Mouse (Mus musculus) layer of hippocampus, adult 9-11 months (tissue): ENCODE results near the gene Zfp341.

Experiments
- DNase-seq: peaks from one replicate; pipeline ENCODE4 v3.0.0; 2022

Zfp341 gene

DNA sequence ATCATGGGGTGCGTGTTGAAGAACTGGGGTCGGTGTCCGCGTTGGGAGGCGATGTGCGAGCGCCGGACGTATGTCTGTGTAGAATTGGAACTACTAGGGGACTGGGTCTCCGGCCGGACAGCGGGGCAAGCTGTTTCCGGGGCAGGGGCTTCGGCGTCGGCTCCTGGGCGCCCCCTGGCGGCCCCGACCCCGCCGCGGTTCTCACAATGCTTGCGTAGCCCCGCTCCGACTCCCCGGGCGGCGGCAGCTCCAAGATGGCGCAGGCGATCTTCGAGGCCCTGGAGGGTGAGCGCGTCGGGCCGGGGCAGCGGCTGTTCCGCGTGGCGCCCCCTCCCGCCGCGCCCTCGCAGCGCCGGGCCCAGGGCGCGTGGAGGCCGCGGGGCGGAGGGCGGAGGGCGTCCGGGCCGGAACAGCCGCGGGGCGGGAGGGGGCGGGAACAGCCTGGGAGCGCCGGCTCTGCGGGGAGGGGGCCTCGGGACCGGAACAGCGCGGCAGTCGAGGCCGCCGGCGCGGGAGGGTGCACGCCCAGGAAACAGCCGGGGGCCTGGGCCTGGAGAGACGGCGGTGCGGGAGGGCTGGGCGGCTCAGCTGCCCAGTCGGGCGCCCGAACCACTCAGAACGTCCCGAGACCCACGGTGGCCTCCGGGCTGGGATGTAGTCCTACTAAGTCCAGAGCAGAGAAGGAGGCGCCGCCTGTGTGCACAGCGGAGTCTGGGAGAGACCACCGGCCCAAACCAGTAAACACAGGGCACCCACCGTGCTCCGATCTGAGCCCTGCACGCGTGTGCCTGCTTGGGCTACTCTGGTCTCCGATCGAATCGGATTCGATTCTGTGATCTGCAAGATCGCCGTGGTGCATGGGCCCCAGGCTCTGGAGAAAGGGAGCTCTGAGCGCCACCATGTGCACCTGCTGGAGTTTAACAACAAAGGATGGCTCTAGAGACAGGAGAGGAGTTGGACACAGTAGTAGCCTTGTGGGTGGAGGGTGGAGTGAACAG lies at the start of gene Zfp341, which contains the start of gene 4930519P11Rik:
Gene Zfp341 (plus strand): TSS at position 180 of the 998 bp plus-strand sequence.
Gene 4930519P11Rik (minus strand): TSS at position 320 of the 998 bp plus-strand sequence.
- peak; percentile 90 for DNase-seq

DNA sequence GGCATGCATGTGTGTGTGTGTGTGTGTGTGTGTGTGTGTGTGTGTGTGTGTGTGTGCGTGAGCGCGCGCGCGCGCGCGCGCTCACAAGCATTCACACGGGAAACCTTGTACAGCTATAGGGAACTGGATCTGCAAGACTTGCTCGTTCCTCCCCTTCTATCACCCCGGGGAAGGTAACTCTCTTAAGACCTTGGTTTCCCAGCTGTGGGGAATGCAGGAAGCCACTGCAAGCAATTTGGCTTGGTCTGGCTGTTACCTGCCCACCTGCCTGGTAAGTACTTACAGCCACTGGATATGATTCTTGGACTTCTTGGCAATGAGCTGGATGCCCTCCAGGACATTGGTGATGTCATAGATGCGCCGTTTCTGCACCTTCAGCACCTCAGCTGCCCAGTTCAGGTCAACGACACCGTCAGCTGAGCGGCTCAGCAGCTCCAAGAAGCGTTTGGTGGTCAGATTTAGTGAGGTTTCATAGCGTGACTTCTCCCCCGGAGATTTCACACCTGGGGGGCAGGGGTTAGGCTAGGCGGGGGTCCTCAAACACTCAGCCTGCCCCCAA lies 49.4 kb upstream of the Zfp341 start:
- DNase-seq, result no peak

DNA sequence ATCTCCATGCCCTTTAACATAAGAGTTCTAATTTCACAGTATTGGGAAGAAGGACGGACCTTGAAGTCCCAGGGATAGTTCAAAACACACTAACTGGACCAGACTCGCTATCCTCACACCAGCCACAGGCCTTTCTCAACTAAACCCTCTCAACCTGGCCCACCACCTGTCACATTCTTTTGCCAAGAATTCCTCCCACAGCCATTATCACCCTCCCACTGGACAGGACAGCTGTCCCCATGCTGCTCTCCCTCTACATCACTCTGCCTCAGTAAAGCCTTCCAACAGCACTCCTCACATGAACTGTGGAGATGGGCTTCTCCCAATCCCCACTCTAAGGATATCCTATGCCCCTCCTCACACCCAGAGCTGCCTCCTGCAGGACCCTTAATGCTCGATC lies 47.5 kb upstream of the Zfp341 start:
- DNase-seq, result no peak

DNA sequence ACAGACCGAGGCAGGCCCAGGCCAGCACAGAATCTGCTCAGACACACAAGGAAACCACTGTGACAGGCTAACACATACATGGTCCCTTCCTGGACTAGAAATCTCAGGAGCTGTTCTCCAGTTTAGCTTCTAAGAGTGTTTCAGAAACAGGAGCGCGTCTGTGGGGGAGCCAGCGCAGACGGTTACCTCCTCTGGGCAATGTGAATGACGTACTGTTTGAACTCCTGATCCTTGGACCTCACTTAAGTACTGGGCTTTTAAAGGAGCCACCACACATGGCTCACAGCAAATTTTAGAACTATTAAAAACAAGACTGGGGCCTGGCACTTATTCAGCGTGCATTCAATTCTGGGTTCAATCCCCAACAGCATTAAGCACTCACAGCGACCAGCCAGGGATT lies 46.5 kb upstream of the Zfp341 start:
- no peak for DNase-seq

DNA sequence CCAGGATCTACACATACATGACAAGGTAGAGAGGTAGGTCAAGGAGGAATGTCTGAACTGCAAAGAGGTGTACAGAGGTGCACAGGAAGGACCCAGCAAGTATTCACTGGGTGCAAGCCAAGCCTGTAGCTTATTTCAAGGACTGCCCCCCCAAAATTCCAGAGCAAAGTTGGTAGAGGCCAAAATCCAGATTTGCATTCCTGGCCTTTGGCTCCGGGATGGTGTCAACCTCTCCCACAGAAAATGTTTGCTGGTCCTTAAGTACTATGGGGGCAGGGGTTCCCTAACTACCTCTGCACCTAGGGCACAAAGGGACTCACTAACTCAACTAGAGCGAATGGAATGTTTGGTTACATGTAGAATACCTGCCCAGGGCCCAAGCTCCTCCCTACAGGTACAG lies 45.3 kb upstream of the Zfp341 start:
- no peak for DNase-seq

DNA sequence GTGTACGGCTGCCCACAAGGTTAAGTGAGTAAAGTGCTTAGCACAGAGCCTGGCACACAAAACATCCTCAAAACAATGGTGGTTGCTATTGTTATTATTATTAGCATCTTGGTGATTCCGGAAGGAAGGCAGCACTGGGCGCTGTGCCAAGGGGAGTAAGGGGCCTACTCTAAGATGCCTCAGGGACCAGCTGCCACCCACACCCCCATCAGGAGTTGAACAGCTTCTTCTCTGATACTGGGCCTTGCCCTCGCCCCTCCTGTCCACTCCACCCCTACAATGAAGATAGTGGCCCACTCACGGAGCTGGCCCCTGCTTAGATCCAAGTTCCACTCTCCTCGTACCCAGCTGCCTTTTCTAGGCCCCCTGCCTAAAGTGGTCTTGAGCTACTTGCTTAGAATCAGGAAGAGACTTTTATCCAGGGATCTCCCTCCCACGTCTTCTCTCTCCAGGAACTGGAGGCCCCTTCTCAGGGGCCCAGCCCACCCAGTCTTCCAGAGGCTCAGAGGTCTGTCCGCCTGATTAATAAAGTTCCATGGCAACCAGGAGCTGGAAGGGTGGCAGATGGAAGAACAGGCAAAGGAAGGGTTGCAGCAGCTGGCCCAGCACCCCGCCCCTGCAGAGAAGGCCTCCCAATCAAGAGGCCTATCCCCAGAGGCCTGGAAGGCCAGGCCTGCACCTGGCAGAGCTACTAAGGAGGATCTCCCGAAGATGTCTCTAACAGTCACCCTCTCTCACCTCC lies 44.6 kb upstream of the Zfp341 start:
- no peak for DNase-seq

DNA sequence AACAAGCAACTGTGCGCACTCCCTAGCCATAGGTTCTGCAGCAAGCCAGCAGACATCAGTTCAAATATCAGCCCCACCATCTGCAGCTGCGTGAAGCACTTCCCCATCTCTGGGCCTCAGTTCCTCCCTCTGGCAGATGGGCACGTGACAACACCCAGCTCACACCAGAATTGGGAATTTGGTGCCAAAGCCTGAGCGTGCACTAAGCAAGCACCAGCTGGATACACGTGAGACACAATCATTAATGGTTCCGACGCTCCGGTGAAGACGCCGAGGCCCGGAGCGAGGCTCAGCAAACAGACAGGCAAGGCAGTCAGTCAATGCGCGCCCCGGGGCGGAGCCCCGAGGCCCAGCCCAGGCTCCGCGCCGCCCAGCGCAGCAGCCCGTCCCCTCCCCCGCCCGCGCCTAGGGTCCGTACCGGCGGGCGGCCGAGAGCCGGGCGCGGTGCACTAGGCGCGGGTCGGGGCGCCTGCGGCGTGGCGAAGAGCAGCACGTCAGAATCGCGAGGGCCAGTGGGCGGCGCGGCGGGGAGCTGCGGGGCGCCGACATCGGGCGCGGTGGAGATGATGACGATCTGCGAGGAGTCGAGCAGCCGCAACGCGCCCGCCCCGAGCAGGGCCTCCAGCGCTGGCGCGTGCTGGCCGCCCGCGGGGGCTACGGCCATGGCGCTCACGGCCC lies 43.9 kb upstream of the Zfp341 start:
- no peak for DNase-seq

DNA sequence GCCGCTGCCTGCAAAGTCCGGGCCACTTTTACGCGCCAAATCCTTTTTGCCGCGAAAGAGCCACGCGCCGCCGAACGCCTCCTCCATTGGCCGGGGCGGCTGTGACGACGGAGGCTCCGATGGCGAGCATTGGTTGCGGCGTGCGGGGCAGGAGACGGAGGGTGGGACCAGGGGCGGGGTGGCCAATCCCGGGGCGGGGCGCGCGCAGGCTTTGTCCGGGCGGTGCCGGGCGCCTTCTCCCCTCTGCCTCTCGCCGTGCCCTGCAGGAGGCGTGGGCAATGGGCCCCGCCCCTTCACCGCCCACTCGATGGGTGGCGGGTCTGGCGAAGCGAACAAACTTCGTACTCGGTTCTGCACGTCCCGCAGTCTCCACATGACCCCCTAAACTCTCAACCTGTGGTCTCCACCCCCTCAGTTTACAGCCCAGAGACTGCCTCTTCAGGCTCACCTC lies 43.2 kb upstream of the Zfp341 start, which contains the start of gene E2f1:
Gene E2f1 (minus strand): TSS at position 57 of the 451 bp plus-strand sequence.
- peak; percentile 91 for DNase-seq

DNA sequence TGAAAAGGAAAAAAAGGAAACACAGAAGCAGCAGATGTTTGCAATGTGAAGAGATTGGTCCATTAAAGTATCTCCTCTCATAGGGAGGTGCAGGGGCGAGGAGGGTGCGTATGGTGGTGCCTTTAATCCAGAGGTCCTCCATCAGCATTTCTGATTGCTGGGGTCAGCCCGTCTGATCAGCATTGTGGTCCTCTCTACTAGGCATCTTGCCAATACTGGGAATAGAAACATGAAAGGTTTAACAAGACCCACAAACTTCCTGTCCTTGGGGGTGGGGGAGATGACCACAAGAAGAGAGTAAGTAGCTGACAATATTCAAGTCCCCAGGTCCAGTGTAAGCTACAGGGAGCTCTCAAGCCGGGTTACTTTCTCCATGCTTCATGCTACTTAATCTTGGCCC lies 42.4 kb upstream of the Zfp341 start:
- no peak for DNase-seq

DNA sequence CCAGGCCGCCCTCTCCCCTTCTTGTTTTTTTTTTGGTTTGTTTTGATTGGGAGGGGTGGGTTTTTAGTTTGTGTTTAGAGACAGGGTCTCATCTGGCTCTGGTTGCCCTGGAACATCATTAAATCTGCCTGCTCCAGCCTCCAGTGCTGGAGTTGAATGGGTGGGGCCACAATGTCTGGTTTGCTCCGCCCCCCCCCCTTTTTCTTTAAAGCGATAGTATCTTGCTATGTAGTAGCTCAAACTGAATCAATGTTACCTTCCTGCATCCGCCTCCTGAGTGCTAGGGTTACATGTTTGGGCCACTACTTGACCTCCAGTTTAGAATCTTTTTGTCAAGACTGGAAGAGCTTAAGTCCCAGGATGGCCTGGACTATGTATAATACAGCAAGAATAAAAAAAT lies 41.8 kb upstream of the Zfp341 start:
- no peak for DNase-seq

DNA sequence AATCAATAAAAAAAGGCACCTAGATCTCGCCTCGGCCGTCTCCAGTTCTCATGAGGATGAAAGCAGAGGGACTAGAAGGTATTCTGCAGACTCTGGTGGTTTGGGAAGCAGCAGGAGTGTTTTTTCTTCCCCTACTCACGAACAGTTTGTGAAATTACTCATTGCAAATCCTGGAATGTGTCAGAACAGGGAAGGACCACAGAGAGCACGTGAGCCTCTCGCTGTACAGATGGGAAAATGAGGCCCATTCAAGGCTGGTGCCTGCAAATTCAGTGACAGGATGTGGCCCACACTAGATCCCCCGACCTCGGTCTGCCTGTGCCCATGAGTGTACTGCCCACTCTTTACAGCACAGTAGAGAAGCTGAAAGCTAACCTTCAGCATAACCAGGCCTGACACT lies 41.1 kb upstream of the Zfp341 start:
- no peak for DNase-seq

DNA sequence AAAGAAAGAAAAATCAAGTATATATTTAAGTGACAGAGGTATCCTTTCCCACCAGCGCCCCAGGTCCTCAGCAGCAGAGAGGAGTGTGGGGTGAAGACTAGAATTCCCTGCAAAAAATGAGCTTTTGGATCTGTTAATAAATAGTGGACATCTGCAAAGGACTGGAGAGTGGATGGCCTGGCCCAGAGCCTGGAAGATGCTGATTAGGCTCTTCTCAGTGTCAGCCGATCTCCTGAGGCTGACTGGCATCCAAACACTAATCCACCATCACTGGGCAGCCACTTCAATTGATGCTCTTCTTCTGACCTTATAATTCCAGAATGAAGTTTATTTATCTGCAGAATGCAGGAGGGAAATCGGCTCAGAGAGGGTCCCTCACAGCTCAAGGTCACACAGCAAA lies 40.1 kb upstream of the Zfp341 start:
- no peak for DNase-seq

DNA sequence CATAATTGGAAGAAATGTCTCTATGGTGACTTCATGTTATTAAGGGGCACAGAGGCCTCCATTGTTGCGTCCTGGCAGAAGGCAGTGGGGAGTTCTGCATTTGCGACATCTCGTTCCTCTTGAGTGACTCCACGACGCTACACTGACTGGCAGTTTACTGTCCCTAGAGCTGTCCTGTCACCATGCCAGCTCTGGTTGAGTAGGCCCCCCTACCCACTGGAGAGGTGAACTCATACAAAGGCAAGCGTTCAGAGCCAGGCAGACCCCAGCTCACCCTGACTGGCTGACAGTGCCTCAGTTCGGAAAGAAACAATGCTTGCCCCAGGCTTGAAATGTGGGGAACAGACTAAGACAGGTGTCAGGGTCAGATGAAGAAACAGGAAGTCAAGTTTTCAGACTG lies 38.8 kb upstream of the Zfp341 start:
- DNase-seq, result no peak

DNA sequence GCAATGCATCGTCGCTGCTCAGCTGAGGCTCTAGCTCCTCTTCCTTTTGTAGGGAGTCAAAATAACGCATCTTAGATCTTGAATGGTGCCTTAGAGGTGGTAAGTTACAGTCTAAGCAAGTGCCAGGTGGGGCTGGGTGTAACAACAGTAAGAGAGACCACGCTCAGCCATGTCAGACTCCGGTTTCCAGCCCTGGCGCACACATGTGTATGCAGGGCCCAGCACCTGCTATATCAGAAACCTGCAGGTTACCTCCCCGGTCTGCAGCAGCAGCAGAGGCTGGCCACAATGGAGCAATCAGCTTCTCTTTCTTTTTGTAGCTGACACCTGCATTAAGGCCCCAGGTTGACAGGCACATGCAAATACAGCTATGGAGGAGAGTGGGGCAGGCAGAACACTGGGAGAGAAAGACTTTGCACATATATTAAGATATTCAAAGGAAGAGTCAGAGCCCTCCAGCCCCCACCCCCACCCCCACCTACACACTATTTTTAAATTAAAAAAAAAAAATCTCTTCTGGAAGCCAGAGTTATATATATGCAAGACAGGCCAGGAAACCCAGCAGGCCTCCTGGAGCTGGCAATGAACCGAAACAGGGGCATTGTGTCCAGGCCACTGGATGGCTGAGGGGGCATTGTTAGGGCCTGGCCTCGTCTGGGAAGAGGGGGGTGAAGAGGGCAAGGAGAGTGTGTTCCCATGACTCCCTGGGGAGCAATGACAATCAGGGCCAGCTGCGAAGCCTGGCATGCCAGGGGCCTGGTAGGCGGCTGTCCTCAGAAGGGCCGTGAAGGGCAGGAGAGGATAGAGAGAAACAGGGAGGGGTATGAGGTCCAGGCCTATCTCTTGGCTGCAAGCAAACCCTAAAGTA lies 36.0 kb upstream of the Zfp341 start:
- no peak for DNase-seq

DNA sequence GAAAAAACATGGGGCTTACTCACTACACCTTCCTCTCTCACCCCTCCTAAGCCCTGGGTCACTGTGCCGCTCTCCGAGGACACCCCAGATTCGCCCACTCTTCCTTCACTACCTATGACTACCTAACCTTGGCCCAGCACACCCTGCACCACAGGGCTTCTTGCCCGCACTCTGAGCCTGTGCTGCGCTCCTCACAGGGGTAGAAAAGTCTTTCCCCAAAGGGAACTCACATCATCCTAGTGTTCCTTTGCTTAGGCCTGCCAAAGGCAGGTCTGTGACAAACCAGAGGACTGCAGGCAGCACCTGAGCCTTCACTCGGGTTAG lies 35.4 kb upstream of the Zfp341 start:
- DNase-seq, result no peak

DNA sequence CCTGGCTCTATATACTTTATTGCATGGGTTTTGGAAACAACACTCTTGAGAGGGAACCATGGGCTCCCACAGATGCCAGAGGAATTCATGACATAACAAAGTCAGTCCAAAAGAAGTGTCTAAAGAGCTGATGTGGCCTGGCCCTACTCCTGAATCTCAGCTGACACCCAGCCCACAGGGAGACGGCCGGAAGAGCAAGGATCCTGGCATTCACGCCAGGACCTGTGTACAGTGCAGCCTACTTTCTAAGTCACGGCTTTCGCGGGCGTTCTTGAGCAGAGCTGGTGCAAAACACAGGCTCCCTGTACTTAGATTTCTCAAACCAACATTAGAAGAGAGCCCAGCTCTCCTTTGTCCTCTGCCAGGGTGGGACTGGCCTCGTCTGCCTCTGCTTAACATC lies 32.5 kb upstream of the Zfp341 start:
- DNase-seq, result no peak

DNA sequence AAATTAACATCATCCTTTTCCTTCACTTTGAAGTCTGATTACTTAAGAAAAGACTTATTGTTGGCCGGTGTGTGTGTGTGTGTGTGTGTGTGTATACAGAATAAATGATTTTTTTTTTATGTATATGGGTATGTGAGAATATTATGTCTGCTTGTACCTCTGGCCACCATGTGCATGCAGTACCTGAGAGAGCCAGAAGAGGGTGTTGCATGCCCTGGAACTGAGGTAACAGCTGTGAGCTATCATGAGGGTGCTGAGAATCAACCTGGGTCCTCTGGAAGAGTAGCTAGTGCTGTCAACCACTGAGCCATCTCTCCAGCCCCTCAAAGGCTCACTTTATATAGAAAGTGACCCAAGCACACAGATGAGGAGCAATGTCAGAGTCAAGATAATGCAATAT lies 31.7 kb upstream of the Zfp341 start:
- no peak for DNase-seq

DNA sequence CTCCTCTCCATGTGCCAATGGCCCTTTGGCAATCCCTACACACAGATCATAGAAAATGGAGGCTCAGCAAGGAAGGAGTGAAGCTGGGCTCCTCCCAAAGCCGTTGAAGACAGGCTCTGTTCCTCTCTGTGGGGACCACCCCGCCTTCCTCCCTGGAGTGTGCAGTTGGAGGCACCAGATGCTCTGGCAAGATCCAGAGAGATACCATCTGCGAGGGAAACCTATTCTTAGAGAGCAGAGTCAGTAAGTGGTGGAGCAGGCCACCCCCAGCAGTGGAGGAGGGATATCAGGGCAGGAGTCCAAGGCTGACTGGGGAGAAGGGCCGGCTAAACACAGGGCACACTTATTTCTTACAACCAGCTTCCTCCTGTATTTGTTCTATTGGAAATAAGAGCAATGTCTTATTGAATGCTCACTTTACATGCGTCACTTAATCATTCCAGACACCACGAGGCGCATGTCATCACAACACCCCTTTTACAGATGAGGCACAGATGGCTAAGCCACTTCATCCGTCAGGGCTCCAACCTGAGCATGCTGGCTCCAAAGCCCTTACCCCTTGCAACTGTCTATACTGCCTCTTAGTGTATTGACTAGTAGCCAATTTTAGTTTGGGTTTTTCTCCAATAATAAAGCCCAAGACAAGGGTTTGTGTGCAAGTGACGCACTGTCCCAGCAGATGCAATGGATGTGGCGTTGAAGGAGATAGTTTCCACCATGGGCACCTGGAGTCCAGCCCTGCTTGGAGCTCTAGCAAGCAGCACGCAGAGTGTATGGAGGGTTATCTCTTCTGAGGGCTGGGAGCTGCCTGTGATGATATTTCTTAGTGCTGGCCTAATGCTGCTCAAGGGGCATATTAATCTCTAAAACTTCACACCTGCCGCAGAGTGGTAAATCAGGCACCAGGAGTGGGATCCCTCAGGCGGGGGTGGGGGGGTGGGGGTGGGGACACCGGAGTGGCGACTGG lies 28.9 kb upstream of the Zfp341 start:
- peak; percentile 95 for DNase-seq

DNA sequence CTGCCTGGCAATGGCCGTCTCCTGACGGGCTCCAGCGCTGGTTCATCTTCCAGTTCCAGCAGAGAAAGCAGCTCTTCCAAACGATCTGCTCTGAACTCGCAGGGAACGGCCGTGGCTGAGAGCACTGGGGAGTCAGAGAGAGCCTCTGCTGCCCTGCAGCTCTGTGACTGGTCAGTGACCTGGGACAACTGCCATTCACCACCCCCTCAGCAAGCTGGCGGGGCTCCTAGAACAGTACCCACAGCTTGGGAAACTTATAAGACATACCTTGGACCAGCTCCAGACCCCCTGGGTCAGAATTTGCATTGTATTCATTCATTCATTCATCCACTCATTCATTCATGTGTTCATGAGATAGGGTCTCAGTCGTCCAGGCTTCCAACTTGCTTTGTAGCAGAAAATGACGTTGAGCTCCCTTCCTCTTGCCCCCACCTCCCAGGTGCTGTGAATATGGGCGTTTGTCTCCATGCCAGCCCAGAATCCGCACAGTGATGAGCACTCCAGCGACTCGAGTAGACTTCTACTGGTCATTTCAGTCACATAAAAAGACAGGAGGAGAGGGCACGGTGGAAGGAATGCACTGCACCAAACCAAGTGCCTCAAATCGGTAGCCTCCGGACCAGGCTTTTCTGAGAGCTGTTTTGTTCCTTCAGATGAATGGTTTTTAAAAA lies 28.0 kb upstream of the Zfp341 start:
- no peak for DNase-seq

DNA sequence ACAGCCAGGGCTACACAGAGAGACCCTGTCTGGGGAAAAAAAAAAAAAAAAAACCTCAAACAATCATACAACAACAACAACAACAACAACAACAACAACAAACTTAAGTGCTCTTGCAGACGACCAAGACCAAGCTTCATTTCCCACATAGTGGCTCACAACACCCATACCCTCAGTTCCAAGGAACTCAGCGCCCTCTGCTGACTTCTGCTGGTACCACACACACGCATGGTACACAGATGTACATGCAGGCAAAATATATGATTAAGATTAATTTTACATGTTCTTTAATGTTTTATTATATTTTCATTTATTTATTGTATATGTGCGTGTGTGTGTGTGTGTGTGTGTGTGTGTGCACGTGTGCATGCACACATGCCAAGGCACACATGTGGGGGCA lies 26.7 kb upstream of the Zfp341 start:
- DNase-seq, result no peak
